Mouse (Mus musculus) CD8-positive naive resting alpha-beta T cell, adult 2 months (primary cell): ENCODE results near the gene Trim2.

Experiments
- DNase-seq, 2 experiments: peaks; one replicate each; pipeline ENCODE4 v3.0.0; 2022; ENCODE audit warnings: low read depth in 2 of 2, low spot score in 2 of 2

The Trim2 gene

GRCm38 (mm10) chr3:84258518-84259031 is 48.1 kb downstream of the Trim2 start:
- no peak for DNase-seq

GRCm38 (mm10) chr3:84257989-84258517 is 48.6 kb downstream of the Trim2 start:
- DNase-seq, result no peak

GRCm38 (mm10) chr3:84254520-84254878 is 52.2 kb downstream of the Trim2 start:
- DNase-seq, result no peak

- no peak for DNase-seq
These were observed 52.8 kb downstream of the Trim2 start for GRCm38 (mm10) chr3:84253655-84254519.

GRCm38 (mm10) chr3:84252776-84253654 is 53.7 kb downstream of the Trim2 start:
- DNase-seq, result no peak

- DNase-seq, result no peak
These were observed 55.0 kb downstream of the Trim2 start for GRCm38 (mm10) chr3:84251721-84252120.

- DNase-seq, result no peak
These were observed 56.4 kb downstream of the Trim2 start for GRCm38 (mm10) chr3:84250275-84250674.

- no peak for DNase-seq
These were observed 58.9 kb downstream of the Trim2 start for GRCm38 (mm10) chr3:84247789-84248188.

GRCm38 (mm10) chr3:84246421-84246861 is 60.2 kb downstream of the Trim2 start:
- DNase-seq, result no peak

- no peak for DNase-seq
These were observed 63.6 kb downstream of the Trim2 start for GRCm38 (mm10) chr3:84243116-84243515.

- no peak for DNase-seq
These were observed 64.2 kb downstream of the Trim2 start for GRCm38 (mm10) chr3:84242497-84242896.

- DNase-seq, result no peak
These were observed 65.6 kb downstream of the Trim2 start for GRCm38 (mm10) chr3:84241098-84241497.

- DNase-seq, result no peak
These were observed 71.0 kb downstream of the Trim2 start for GRCm38 (mm10) chr3:84235420-84236304.

- no peak for DNase-seq
These were observed 72.1 kb downstream of the Trim2 start for GRCm38 (mm10) chr3:84234562-84234961.

GRCm38 (mm10) chr3:84233663-84234415 is 72.8 kb downstream of the Trim2 start:
- DNase-seq, result no peak

- no peak for DNase-seq
These were observed 74.4 kb downstream of the Trim2 start for GRCm38 (mm10) chr3:84232312-84232711.

- no peak for DNase-seq
These were observed 75.7 kb downstream of the Trim2 start for GRCm38 (mm10) chr3:84230988-84231387.

GRCm38 (mm10) chr3:84228911-84229310 is 77.8 kb downstream of the Trim2 start:
- peak; percentile 22 to 32 for DNase-seq

- DNase-seq, result peak; percentile 39 to 59
These were observed 78.3 kb downstream of the Trim2 start for GRCm38 (mm10) chr3:84228203-84228870.
